Mouse (Mus musculus) left cerebral cortex, postnatal 4 days (tissue): Measurements from ENCODE around the gene Tbl3. TPM values are rescaled to one million over a fixed set of nuclear protein-coding genes. Genes with fewer than 3 reads are reported as not detected.
"Not testable (repeated sequence)": the region's sequence is repeated elsewhere in the genome, so short reads cannot be mapped to it uniquely, and the experiment has no call there.

Experiments
- DNase-seq: peaks from one replicate; pipeline ENCODE4 v3.0.0-alpha.2; 2022
- intact Hi-C: fragments of 180-260 bp; cut with DNase I; formaldehyde crosslinking; loops from one replicate; pipeline ENCODE4 v1.15.1; 2025
- total RNA-seq, 2 experiments: library from RNA; stranded (reverse); gene quantifications; 2 replicates each; pipeline ENCODE4 v1.2.3; 2021

Gene Tbl3
- total RNA-seq, 2 experiments from 2014 or later = 34.8 to 36.6 TPM

- DNase-seq = no peak
- intact Hi-C loops = no loop called here
Observed at GRCm38 (mm10) chr17:24698715-24699114, 8.7 kb downstream of the Tbl3 start.

- no peak for DNase-seq
Observed at GRCm38 (mm10) chr17:24697985-24698384, 9.5 kb downstream of the Tbl3 start.

GRCm38 (mm10) chr17:24696011-24696697, 11.3 kb downstream of the Tbl3 start, which contains the start of the genes Gfer and Noxo1:
Gfer (minus strand) TSS chr17:24696156.
Noxo1 (plus strand) TSS chr17:24696234.
- intact Hi-C loops = no loop called here
- peak; percentile 93 for DNase-seq

More at GRCm38 (mm10) chr17:24697985-24698384, 9.5 kb downstream of the Tbl3 start:
- intact Hi-C loops = no loop called here

GRCm38 (mm10) chr17:24695326-24696010, 12.0 kb downstream of the Tbl3 start:
- DNase-seq = no peak
- intact Hi-C loops = no loop called here

- intact Hi-C loops = no loop called here
- no peak for DNase-seq
Observed at GRCm38 (mm10) chr17:24692385-24692784, 15.1 kb downstream of the Tbl3 start.

GRCm38 (mm10) chr17:24689251-24690081, 18.0 kb downstream of the Tbl3 start, which contains the start of gene Syngr3:
Syngr3 (minus strand) TSS chr17:24689955.
- intact Hi-C loops = no loop called here
- DNase-seq = peak; percentile 65

GRCm38 (mm10) chr17:24687599-24687998, 19.9 kb downstream of the Tbl3 start:
- intact Hi-C loops = no loop called here
- no peak for DNase-seq

GRCm38 (mm10) chr17:24687146-24687595, 20.3 kb downstream of the Tbl3 start:
- intact Hi-C loops = no loop called here
- DNase-seq = no peak

GRCm38 (mm10) chr17:24686514-24686913, 20.9 kb downstream of the Tbl3 start:
- intact Hi-C loops = no loop called here

GRCm38 (mm10) chr17:24677500-24678080, 29.9 kb downstream of the Tbl3 start:
- intact Hi-C loops = no loop called here
- no peak for DNase-seq

More at GRCm38 (mm10) chr17:24686514-24686913, 20.9 kb downstream of the Tbl3 start:
- DNase-seq = no peak

- DNase-seq = no peak
- intact Hi-C loops = no loop called here
Observed at GRCm38 (mm10) chr17:24676877-24677276, 30.6 kb downstream of the Tbl3 start.

- peak; percentile 77 for DNase-seq
- intact Hi-C loops = no loop called here
Observed at GRCm38 (mm10) chr17:24676187-24676586, 31.3 kb downstream of the Tbl3 start.

- DNase-seq = no peak
Observed at GRCm38 (mm10) chr17:24674277-24674676, 33.2 kb downstream of the Tbl3 start.

GRCm38 (mm10) chr17:24672141-24672540, 35.3 kb downstream of the Tbl3 start:
- intact Hi-C loops = no loop called here
- DNase-seq = no peak

More at GRCm38 (mm10) chr17:24674277-24674676, 33.2 kb downstream of the Tbl3 start:
- intact Hi-C loops = no loop called here

- DNase-seq = no peak
- intact Hi-C loops = no loop called here
Observed at GRCm38 (mm10) chr17:24671346-24671745, 36.1 kb downstream of the Tbl3 start.

GRCm38 (mm10) chr17:24670246-24670844, 37.1 kb downstream of the Tbl3 start:
- intact Hi-C loops = no loop called here
- DNase-seq = no peak

- DNase-seq = peak; percentile 94
- intact Hi-C loops = no loop called here
Observed at GRCm38 (mm10) chr17:24669545-24670245, 37.8 kb downstream of the Tbl3 start, which contains the start of gene Zfp598. Zfp598 (plus strand) TSS chr17:24669687.

- DNase-seq, intact Hi-C loops: not testable (repeated sequence)
Observed at GRCm38 (mm10) chr17:24669214-24669544, 38.3 kb downstream of the Tbl3 start.

- peak; percentile 55 for DNase-seq
- intact Hi-C loops = no loop called here
Observed at GRCm38 (mm10) chr17:24667416-24667815, 40.0 kb downstream of the Tbl3 start.
